Mouse (Mus musculus) thymus, adult 2 months (tissue): ENCODE data around the gene Slc35f1.

Experiments
- CTCF ChIP-seq: fragments of 200-500 bp; IDR thresholded peaks from 2 replicates; pipeline ENCODE4 v1.5.1; 2012; ENCODE audit warnings: mild to moderate bottlenecking, control low read depth, low read length, moderate library complexity, borderline replicate concordance; ENCODE audit not compliant: control insufficient read depth, poor library complexity, insufficient read depth; ENCODE audit errors: extremely low read depth
- POLR2A ChIP-seq: fragments of 200-500 bp; IDR thresholded peaks from 2 replicates; pipeline ENCODE4 v1.6.1; 2012; ENCODE audit warnings: mild to moderate bottlenecking, low read length, control low read depth, moderate library complexity; ENCODE audit not compliant: control insufficient read depth, poor library complexity, insufficient read depth; ENCODE audit errors: extremely low read depth

- TF ChIP-seq CTCF (no peak), POLR2A (no peak)
Measured at GRCm38 (mm10) chr10:52690992-52691731, 829 bp downstream of the Slc35f1 start.
